Mouse (Mus musculus) granulocyte monocyte progenitor cell, adult 5-6 weeks (primary cell): Measurements from ENCODE around the gene Zp3. TPM values are rescaled to one million over a fixed set of nuclear protein-coding genes. Genes with fewer than 3 reads are reported as not detected.

ENCODE experiments used
- ATAC-seq: replicated peaks from 2 replicates; pipeline ENCODE4 v1.8.0; 2016; ENCODE audit warnings: mild to moderate bottlenecking, moderate TSS enrichment, inconsistent platforms; ENCODE audit not compliant: poor library complexity, severe bottlenecking
- total RNA-seq, 2 experiments: library from RNA; stranded (forward) in 1 of 2; stranded (reverse) in 1 of 2; fragments of 200-712, 200-1000 nt in 1 of 2; fragments of >200 nt in 1 of 2; fragmentation: Nextera tagmentation in 1 of 2; gene quantifications; 2 replicates each; pipeline ENCODE4 v1.2.3; 2014 to 2017

The Zp3 gene
- total RNA-seq (2014; fragmentation: Nextera tagmentation) (not detected in 2 replicates), total RNA-seq (2017) (not detected in 2 replicates)

GRCm38 (mm10) chr5:135979904-135980303, at the start of gene Zp3:
TSS of gene Zp3 (plus strand) at chr5:135980099.
- ATAC-seq = no peak

GRCm38 (mm10) chr5:135931526-135931925, 48.4 kb upstream of the Zp3 start:
- ATAC-seq = no peak

DNA sequence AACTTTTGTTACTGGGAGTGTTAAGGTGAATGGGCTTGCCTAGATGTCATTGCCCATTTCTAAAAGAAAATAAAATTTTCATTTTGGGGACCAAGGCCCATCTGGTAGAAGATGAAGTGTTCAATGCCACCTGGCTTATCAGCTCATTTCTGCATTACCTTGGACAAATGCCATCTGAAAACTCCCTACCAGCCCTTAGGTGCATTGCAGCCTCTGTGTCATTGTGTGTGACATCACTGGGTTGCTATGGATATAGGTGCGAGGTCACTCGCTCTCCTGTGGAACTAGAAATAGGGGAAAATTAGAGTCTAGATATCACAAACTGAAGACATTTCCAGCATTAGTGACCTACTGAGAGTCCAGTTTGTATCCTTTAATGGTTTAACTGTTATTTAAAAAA, 47.5 kb upstream of the Zp3 start:
- no peak for ATAC-seq

- no peak for ATAC-seq
These were observed 46.5 kb upstream of the Zp3 start for GRCm38 (mm10) chr5:135933222-135933899.

- peak; percentile 56 for ATAC-seq
These were observed 45.9 kb upstream of the Zp3 start for GRCm38 (mm10) chr5:135933900-135934441.

DNA sequence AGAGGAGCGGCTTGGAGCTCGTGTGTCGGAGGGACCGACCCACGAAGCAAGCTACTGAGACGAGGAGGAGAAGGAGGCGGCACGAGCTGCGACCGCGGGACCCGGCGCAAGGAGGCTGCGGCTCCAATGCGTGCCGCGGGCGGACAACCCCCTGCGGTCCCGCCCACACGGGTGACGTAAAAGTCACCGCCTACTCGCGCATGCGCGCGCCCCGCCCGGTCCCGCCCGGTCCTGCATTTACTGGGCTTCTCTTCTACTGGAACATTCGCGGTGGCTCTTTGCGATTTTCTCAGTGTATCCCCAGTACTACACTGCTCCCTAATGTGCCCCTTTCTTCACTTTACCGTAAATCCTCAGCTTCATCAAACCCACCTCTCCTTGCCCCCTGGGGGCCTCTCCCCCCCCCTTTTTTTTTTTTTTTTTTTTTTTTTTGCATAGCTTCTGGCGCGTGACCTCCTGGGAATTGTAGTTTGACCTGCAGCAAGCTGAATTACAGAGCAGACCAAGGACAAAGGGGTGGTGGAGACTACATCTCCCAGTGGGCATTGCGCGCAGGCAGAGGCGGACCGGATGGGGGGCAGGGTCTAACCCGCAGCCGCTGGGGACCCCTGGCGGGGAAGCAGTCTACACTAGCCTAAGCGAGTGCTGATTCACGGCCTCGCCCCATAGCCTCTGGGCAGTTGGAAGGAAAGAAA, 45.3 kb upstream of the Zp3 start, which contains the start of gene Ywhag:
Gene Ywhag (minus strand): TSS at position 136 of the 695 bp plus-strand sequence.
- ATAC-seq = peak; percentile 85

DNA sequence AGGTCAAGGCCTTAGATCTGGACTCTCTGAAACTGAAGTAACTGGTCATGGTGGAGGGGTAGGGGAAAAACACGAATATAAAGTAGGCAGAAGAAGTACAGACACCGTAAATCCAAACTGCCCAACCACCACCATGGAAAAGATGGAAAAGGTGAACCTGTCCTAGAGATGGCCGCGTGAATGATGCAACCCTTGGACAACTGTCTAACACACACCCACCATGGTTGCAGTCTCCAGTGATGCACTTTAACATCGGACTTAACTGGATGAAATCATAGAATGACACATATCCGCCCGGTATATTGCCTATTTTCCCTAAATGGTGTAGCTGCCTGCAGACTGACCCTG, 44.7 kb upstream of the Zp3 start:
- ATAC-seq = peak; percentile 6

GRCm38 (mm10) chr5:135935641-135936190, 44.2 kb upstream of the Zp3 start:
- no peak for ATAC-seq

DNA sequence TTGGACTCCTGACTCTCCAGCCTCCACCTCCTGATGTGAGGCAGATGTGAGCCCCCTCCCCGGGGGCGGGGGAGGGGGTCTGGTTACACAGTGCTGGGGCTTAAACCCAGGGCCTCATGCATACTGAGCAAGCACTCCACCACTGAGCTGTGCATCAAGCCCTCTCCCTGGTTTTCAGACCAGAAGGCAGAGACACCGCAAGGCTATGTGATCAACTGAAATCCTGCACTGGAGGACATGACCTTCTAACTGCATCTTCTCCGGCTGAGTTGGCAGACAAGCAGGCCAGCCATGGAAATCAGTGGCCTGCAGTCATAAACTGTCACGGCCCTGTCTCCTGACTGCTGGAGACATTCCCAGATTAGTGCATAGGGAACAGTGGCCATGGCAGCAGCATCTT, 39.3 kb upstream of the Zp3 start:
- ATAC-seq = no peak

GRCm38 (mm10) chr5:135942710-135943109, 37.2 kb upstream of the Zp3 start:
- no peak for ATAC-seq

DNA sequence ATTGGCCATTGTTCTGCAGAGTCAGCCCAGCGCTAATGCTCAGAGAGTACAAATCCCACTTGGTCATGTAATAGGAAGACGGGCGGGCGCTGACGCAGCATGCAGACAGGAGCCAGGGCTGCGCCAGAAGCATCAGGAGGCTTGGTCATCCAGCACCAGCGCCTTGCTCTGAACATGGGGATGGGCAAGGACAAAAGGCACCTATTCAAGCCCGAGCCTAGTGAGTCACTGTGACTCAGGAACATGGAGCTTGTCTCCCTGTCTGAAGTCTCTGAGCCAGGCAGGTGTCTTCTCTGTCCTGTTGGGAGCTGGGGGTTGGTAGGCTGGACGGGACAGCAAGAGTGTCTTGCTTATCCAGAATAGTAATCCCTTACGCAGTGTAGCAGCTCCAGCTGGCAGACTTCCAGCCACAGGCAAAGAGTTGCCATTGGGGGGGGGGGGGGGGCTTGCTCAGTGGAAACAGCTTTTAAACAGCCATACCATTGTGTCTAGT, 33.9 kb upstream of the Zp3 start:
- no peak for ATAC-seq

- no peak for ATAC-seq
These were observed 33.3 kb upstream of the Zp3 start for GRCm38 (mm10) chr5:135946621-135947020.

GRCm38 (mm10) chr5:135950710-135951412, 29.0 kb upstream of the Zp3 start:
- peak; percentile 73 for ATAC-seq

DNA sequence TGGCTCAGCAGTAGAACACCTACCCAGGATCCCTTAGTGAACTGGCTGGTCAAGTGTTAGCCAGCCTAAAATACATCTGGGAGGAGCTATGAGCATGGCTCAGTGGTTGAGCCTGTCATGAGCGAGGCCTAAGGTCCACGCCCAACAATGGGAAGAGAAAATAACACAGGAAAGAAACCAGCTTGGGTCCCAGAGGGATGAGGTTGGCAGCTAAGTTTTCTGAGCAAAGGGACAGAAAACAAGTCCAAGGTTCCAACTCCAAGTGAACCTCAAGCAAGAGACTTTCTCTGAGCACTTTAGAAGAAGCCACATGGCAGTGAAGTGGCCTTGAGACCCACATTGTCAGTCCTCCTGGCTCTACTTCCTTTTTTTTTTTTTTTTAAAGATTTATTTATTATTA, 28.2 kb upstream of the Zp3 start:
- no peak for ATAC-seq

GRCm38 (mm10) chr5:135952830-135953229, 27.1 kb upstream of the Zp3 start:
- no peak for ATAC-seq

DNA sequence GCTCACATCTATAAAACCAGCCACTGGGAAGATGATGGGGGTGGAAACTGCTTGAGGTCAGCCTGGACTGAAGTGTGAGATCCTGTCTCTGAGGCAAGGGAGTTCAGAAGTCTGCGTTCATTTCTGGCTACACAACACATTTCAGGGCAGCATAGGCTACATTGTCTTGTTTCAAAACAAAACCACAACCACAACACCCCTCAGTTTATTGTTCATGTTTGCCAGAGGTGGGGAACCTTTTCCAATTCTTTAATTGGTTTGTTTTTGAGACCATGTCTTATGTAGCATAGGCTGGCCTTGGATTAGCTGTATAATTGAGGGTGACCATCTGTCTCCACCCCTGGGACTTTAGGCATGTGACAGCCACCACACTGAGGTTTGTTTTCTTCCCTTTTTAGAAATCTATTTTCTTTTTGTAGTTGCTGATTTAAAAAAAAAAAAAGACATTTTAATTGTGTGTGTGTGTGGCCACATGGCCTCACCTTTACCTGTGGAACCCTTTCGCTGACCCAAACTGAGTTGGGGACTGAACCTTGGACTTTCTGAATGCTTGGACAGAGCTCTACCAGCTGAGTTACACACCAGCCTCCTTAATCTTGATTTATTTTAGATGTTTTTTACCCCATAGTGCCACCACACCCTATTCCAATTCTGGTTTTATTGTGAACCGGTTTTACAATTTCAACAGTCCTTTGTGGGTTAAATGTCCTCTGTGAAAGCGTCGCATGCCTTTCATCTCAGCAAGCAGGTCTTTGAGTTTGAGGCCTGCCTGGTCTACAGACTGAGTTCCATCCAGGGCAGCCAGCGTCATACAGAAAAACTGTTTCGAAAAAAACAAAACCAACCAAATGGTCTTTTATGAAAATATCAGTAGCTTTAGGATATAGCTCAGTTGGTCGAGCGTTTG, 23.3 kb upstream of the Zp3 start:
- ATAC-seq = 0 out of 2 replicates have a peak, but pooled peaks have one; percentile 16

DNA sequence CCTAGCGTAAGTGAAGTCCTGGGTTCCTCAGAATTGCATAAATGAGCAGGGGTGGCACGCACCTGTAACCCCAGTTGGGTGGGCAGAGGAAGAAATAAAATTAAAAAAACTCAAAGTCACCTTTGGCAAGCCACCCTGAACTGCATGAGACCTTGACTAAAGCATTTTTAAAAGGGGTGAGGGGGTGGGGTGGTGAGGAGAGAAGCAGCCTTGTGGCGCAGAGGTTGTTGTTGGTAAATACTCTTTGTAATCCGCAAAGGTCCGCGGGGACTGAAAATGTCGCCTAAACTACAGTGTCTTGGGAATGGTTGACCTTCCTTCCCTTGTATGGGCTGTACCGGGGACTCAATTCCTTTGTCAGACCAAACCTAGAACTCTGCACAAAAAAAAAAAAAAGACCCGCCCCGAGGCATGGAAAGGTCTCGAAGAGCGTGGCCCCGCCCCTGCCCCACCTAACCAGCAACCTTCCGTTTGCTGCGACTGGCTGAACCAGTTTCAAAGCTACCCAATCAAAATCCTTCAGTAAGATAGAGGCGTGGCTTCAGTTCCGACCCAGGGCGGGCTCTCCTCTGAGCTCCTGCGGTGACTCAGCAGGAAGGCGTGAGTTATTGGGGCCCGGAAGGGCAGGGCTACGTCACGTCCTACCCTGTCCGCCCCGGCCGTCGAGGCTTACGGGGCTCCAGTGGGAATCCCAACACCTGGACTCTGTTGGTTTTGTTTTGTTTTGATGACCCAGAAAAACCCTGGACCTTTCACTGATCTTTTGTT, 22.5 kb upstream of the Zp3 start:
- ATAC-seq = peak; percentile 80

- no peak for ATAC-seq
These were observed 21.5 kb upstream of the Zp3 start for GRCm38 (mm10) chr5:135958367-135958766.

DNA sequence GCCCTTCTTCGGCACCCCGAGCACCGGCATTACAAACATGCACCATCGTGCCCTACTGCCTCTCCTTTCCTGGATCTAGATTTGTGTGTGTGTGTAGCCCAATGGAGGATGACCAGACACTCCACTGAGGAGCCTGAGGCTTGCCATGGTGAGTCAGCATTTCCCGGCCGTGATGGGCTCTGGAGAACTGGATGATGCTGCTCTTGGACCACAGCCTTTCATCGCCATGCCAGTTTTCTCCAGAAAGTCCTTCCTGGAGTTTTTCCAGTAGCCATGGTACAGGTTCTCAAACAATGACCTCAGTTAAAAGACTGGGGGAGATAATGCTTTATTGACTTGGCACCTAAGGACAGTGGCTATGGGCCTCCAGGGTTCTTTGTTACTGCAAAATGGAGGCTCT, 20.0 kb upstream of the Zp3 start:
- no peak for ATAC-seq
